Mouse (Mus musculus): ENCODE data around the gene Dnajb5. TPM values are rescaled to one million over a fixed set of nuclear protein-coding genes. Genes with fewer than 3 reads are reported as not detected.

Gene Dnajb5
- polyA plus RNA-seq, 1 experiment from 2014 or later, result 10.3 TPM

GRCm38 (mm10) chr4:42921536-42921935, 28.1 kb upstream of the Dnajb5 start:
- Histone ChIP-seq H3K4me3 (no peak overlapping the region), H3K27me3 (replicated peaks; ENCODE audit: low read depth, poor library complexity, severe bottlenecking) (peaks cover 54% of the 10 kb centered on the region), H3K27ac (replicated peaks) (no peak overlapping the region), H3K4me1 (peaks cover 7% of the 10 kb centered on the region; the same call in 1 of the 2 replicates), H3K9me3 (no peaks in the 10 kb centered on the region), H3K36me3 (replicated peaks) (no peaks in the 10 kb centered on the region)
- peak; percentile 1 for DNase-seq (ENCODE audit: low spot score)
- 89% methylated on average over 2 of the region's 2 CpGs for WGBS

GRCm38 (mm10) chr4:42922056-42922455, 27.6 kb upstream of the Dnajb5 start:
- Histone ChIP-seq H3K36me3 (replicated peaks) (no peaks in the 10 kb centered on the region), H3K4me1 (peaks cover 4% of the 10 kb centered on the region; the same call in 1 of the 2 replicates), H3K9me3 (no peaks in the 10 kb centered on the region), H3K27ac (replicated peaks) (no peak overlapping the region), H3K27me3 (replicated peaks; ENCODE audit: low read depth, poor library complexity, severe bottlenecking) (peaks cover 51% of the 10 kb centered on the region), H3K4me3 (no peak overlapping the region)
- peak; percentile 5 for DNase-seq (ENCODE audit: low spot score)
- 75% methylated on average over 6 of the region's 6 CpGs for WGBS

GRCm38 (mm10) chr4:42922461-42922860, 27.2 kb upstream of the Dnajb5 start:
- WGBS, result 83% methylated on average over 8 of the region's 8 CpGs
- H3K9me3 ChIP-seq, result no peaks in the 10 kb centered on the region
- H3K27ac ChIP-seq (replicated peaks), result no peak overlapping the region
- no peaks in the 10 kb centered on the region for H3K36me3 ChIP-seq (replicated peaks)
- DNase-seq (ENCODE audit: low spot score), result no peak
- no peak overlapping the region for H3K4me3 ChIP-seq
- H3K27me3 ChIP-seq (replicated peaks; ENCODE audit: low read depth, poor library complexity, severe bottlenecking), result peaks cover 46% of the 10 kb centered on the region
- H3K4me1 ChIP-seq, result peaks cover under 1% of the 10 kb centered on the region; the same call in 1 of the 2 replicates

DNA sequence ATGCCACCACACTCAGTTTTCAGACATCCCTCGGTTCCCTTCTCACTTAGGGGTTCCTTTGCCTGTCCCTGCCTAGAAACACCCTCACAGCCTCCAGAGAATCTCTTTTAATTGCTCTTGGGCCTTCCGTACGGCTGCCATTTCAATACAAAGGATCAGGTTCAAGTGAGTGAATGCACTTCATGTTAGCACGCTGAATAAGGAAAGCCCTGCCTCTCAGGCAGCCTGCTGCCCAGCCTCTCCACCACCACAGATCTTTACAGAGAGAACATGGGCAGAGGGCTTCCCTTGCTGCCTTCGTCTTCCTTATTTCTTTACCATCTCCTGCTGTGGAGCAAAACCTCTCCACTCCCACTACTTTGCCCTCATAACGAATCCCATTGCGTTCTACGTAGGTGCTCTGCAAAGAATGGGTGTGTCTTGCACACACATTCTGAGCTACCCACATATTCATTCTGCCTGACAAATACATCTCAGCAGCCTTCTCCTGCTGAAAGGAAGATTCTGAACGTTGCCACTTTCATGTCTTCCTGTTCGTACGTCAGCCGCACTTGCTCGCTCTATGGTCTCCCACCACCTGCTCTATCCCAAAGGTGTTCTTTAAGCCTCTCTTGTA, 25.4 kb upstream of the Dnajb5 start:
- Histone ChIP-seq H3K4me1 (no peaks in the 10 kb centered on the region), H3K27me3 (replicated peaks; ENCODE audit: low read depth, poor library complexity, severe bottlenecking) (peaks cover 29% of the 10 kb centered on the region), H3K9me3 (no peaks in the 10 kb centered on the region), H3K4me3 (no peak overlapping the region), H3K36me3 (replicated peaks) (no peaks in the 10 kb centered on the region), H3K27ac (replicated peaks) (no peak overlapping the region)
- 73% methylated on average over 13 of the region's 13 CpGs for WGBS
- DNase-seq (ENCODE audit: low spot score), result peak; percentile 7

- WGBS, result 77% methylated on average over 5 of the region's 5 CpGs
- Histone ChIP-seq H3K27me3 (replicated peaks; ENCODE audit: low read depth, poor library complexity, severe bottlenecking) (peaks cover 28% of the 10 kb centered on the region), H3K4me1 (no peaks in the 10 kb centered on the region), H3K4me3 (no peak overlapping the region), H3K9me3 (no peaks in the 10 kb centered on the region), H3K36me3 (replicated peaks) (no peaks in the 10 kb centered on the region), H3K27ac (replicated peaks) (no peak overlapping the region)
- DNase-seq (ENCODE audit: low spot score), result peak; percentile 6
Observed at GRCm38 (mm10) chr4:42928209-42928608, 21.4 kb upstream of the Dnajb5 start.

- Histone ChIP-seq H3K4me3 (no peak overlapping the region), H3K27ac (replicated peaks) (no peak overlapping the region), H3K9me3 (no peaks in the 10 kb centered on the region), H3K4me1 (peaks cover 6% of the 10 kb centered on the region), H3K27me3 (replicated peaks; ENCODE audit: low read depth, poor library complexity, severe bottlenecking) (peaks cover 33% of the 10 kb centered on the region), H3K36me3 (replicated peaks) (no peaks in the 10 kb centered on the region)
- DNase-seq (ENCODE audit: low spot score), result peak; percentile 5
- 93% methylated on average over 9 of the region's 9 CpGs for whole genome bisulfite sequencing
Observed at GRCm38 (mm10) chr4:42928952-42929351, 20.7 kb upstream of the Dnajb5 start.

DNA sequence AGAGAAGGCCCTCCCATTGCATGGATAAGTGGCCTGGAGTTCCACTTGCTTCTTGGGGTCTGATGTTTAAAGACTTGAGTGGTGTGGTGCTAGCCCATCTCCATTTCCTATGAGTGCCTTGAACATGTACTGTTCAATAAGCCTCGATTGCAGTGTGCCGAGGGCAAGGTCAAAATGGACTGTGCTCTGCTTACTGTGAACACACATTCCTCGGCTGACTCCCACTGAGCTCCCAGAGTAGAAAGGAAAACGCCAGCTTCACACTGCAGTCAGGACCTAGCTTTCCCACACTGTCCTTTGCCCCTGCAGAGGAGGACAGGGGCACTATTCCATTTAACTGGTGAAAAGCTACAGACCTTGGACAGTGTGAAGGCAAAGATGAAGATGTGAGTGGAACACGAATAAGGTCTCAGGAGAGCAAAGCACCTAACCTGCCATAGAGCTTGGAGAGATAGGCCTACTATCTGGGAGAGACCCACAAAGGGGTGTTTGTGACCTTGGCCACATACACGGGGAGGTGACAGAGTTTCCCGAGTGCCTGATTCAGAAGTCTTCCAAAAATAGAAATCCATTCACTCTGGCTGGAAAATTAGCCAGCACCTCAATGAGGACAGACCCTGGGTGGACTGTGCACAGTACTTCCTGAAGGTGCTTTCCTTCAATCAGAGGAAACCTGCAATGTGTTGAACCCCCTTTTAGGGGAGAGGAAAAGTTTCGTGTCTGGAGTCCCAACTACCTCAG, 17.2 kb upstream of the Dnajb5 start:
- DNase-seq (ENCODE audit: low spot score), result peak; percentile 4
- WGBS, result 72% methylated on average over 8 of the region's 8 CpGs
- Histone ChIP-seq H3K36me3 (replicated peaks) (no peaks in the 10 kb centered on the region), H3K27ac (replicated peaks) (no peak overlapping the region), H3K27me3 (replicated peaks; ENCODE audit: low read depth, poor library complexity, severe bottlenecking) (peaks cover 50% of the 10 kb centered on the region), H3K4me1 (peaks cover 7% of the 10 kb centered on the region), H3K4me3 (no peak overlapping the region), H3K9me3 (no peaks in the 10 kb centered on the region)

DNA sequence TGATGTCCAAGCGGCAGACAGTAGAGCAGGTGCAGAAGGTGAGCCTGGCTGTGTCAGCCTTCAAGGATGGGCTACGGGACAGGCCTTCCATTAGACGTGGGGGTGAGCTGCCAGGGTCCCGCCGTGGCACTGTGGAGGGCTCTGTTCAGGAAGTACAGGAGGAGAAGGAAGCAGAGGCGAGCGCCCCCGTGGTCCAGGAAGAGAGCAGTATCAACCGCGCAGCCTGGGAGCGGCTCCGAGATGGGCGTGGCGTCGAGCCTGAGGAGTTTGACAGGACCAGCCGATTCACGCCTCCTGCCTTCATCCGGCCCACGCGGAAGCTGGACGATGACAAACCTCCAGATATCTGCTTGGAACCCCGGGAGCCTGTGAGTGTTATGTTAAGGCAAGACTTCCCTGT, 16.0 kb upstream of the Dnajb5 start:
- peak overlapping the region; percentile 41 for H3K4me3 ChIP-seq
- no peaks in the 10 kb centered on the region for H3K9me3 ChIP-seq
- no peak overlapping the region for H3K27ac ChIP-seq (replicated peaks)
- H3K36me3 ChIP-seq (replicated peaks), result no peaks in the 10 kb centered on the region
- 10% methylated on average over 22 of the region's 22 CpGs for WGBS
- peaks cover 62% of the 10 kb centered on the region for H3K27me3 ChIP-seq (replicated peaks; ENCODE audit: low read depth, poor library complexity, severe bottlenecking)
- DNase-seq (ENCODE audit: low spot score), result peak; percentile 65
- peaks cover 7% of the 10 kb centered on the region for H3K4me1 ChIP-seq

GRCm38 (mm10) chr4:42941396-42941795, 8.2 kb upstream of the Dnajb5 start:
- H3K36me3 ChIP-seq (replicated peaks), result no peaks in the 10 kb centered on the region
- H3K27ac ChIP-seq (replicated peaks), result no peak overlapping the region
- peaks cover 29% of the 10 kb centered on the region for H3K27me3 ChIP-seq (replicated peaks; ENCODE audit: low read depth, poor library complexity, severe bottlenecking)
- DNase-seq (ENCODE audit: low spot score), result no peak
- H3K9me3 ChIP-seq, result no peaks in the 10 kb centered on the region
- no peak overlapping the region for H3K4me3 ChIP-seq
- H3K4me1 ChIP-seq, result peaks cover 4% of the 10 kb centered on the region
- WGBS, result 85% methylated on average over 7 of the region's 7 CpGs

GRCm38 (mm10) chr4:42943341-42943740, 6.3 kb upstream of the Dnajb5 start:
- DNase-seq (ENCODE audit: low spot score), result no peak
- H3K27ac ChIP-seq (replicated peaks), result no peak overlapping the region
- peaks cover 14% of the 10 kb centered on the region for H3K4me1 ChIP-seq
- H3K9me3 ChIP-seq, result no peaks in the 10 kb centered on the region
- H3K27me3 ChIP-seq (replicated peaks; ENCODE audit: low read depth, poor library complexity, severe bottlenecking), result peaks cover 31% of the 10 kb centered on the region
- 82% methylated on average over 5 of the region's 5 CpGs for WGBS
- H3K4me3 ChIP-seq, result no peak overlapping the region
- H3K36me3 ChIP-seq (replicated peaks), result no peaks in the 10 kb centered on the region

DNA sequence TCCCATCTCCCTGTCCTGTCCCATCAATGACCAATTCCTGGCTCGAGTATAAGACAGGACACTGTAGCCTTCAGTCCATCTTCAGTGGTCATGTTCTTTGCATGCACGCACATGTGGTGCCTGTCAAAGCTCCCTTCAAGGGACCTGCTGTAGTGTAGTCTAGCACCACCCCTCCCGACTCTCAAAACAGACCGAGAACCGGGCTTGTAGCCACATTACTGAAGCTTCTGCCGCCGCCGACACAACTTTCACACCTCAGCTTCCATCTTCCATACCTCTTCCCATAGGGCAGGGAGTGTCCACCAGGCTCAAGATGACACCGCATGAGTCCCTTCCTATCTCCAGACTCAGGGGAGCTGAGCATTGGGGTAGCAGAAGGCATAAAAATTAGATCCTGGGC, 5.4 kb upstream of the Dnajb5 start:
- H3K9me3 ChIP-seq, result no peaks in the 10 kb centered on the region
- peaks cover 22% of the 10 kb centered on the region for H3K4me1 ChIP-seq
- no peak for DNase-seq (ENCODE audit: low spot score)
- H3K36me3 ChIP-seq (replicated peaks), result no peaks in the 10 kb centered on the region
- H3K27ac ChIP-seq (replicated peaks), result no peak overlapping the region
- H3K27me3 ChIP-seq (replicated peaks; ENCODE audit: low read depth, poor library complexity, severe bottlenecking), result peaks cover 30% of the 10 kb centered on the region
- H3K4me3 ChIP-seq, result no peak overlapping the region
- 87% methylated on average over 9 of the region's 9 CpGs for WGBS

- peak; percentile 62 for DNase-seq (ENCODE audit: low spot score)
- WGBS, result 11% methylated on average over 6 of the region's 6 CpGs
- Histone ChIP-seq H3K9me3 (no peaks in the 10 kb centered on the region), H3K27me3 (replicated peaks; ENCODE audit: low read depth, poor library complexity, severe bottlenecking) (peaks cover 30% of the 10 kb centered on the region), H3K4me1 (peaks cover 26% of the 10 kb centered on the region), H3K4me3 (no peak overlapping the region), H3K27ac (replicated peaks) (no peak overlapping the region), H3K36me3 (replicated peaks) (no peaks in the 10 kb centered on the region)
Observed at GRCm38 (mm10) chr4:42945043-42945442, 4.6 kb upstream of the Dnajb5 start.

DNA sequence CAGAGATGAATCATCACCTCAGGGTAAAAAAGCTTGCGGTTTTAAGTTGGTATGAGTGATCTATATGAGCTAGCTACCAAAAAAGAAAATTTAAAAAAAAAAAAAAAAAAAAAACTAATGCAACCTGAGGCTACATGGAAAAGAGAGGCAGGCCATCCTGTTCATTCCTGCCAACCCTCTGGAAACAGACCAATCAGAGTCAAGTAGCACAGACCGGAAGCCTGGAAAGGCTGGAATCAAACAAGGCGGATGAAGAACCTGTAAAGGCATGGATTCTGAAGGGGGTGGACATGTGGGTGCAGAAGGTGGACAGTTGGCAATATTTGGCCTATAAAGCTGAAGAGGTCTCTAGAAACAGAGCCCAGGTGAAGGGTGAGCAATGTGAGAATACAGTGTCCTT, 4.2 kb upstream of the Dnajb5 start:
- 88% methylated on average over 3 of the region's 3 CpGs for whole genome bisulfite sequencing
- Histone ChIP-seq H3K4me1 (peaks cover 30% of the 10 kb centered on the region), H3K4me3 (no peak overlapping the region), H3K27me3 (replicated peaks; ENCODE audit: low read depth, poor library complexity, severe bottlenecking) (peaks cover 30% of the 10 kb centered on the region), H3K36me3 (replicated peaks) (no peaks in the 10 kb centered on the region), H3K27ac (replicated peaks) (no peak overlapping the region), H3K9me3 (no peaks in the 10 kb centered on the region)
- DNase-seq (ENCODE audit: low spot score), result no peak

Data from embryonic facial prominence, embryonic 10.5 days (tissue).